Mouse (Mus musculus): ENCODE measurements at regions not wholly inside any gene's neighbourhood (a gene's known extent, or its start where the extent isn't known, plus 50 kb on each side); places are given as distances from the start of the nearest gene placed in this dataset.
A peak's percentile ranks its signal among the peaks of the same experiment; 100 is the strongest.

DNA sequence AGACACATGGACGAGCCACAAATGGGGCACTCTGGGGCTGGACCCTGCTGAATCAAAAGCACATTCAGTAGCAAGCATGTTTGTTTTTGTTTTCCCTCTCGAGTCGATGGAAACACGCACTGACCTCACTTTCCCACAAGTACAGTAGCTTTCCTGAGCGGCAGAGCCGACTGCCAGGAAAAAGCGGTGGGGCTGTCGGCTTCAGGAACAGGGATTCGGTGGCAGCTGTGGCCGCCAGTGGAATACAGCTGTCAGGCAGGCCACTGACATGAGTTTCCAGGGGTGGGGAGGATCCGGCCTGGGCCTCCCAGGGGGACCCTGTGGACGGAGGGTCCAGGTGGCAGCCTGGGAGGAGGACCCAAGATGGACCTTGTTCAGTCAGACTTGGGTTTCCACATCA is 157.0 kb downstream of the Fgf18 start:
- no peak for DNase-seq (ENCODE audit: low read depth, low spot score)

DNA sequence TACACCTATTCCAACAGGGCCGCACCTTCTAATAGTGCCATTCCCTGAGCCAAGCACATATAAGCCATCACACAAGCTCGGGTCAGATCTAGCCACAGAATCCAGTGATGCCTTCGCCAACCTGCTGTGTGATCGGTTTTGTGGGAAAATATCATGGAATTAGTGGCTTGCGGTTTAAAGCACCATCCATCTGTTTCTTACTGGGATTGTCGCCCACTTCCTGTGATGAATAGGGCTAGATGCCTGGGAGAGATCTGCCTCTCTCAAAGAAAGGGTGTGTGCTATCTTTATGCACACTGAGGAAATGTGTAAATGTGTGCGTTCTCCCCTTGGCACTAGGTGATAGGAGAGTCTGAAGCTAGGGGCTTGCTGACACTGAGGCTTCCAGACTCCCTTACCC is 154.5 kb upstream of the Smim23 start:
- no peak for DNase-seq (ENCODE audit: low read depth, low spot score)

DNA sequence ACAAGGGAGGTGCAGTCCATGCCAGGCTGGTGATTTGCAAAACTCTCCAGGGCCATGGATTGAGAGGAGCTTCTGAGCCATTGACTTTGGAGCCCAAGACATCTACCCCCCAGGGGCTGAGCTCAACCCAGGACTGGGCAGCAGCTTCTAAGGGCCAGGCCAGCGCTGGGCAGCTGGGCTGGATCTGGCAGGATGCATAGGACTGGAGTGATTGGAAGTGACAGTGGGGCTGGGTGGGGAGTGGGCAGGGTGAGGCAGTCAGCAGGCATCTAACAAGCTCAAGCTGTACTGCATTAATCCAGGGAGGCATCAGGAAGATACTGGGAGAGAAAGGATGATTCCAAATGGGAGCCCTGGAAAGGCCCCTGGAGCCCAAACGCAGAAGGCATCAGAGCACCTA is 152.2 kb upstream of the Smim23 start:
- no peak for DNase-seq (ENCODE audit: low read depth, low spot score)

DNA sequence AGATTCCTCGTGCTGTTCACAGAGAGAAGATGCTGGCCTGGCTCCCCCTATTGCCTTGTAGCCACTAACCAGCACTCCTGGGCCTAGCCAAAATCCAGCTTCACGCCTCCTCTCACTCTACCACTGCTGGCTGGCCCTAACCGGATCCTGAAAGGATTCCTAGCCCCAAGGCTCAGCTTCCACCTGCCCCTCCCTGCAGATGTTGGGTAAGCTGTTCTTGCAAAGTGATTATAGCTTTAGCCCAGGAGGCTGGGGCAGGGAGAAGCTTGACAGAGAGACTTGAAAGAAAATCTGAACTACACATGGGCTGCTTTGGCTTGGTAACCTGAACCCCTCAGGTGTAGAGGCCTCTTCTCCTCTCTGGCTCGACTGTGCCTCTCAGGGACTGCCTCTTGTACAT is 149.0 kb upstream of the Smim23 start:
- DNase-seq (ENCODE audit: low read depth, low spot score) = no peak

DNA sequence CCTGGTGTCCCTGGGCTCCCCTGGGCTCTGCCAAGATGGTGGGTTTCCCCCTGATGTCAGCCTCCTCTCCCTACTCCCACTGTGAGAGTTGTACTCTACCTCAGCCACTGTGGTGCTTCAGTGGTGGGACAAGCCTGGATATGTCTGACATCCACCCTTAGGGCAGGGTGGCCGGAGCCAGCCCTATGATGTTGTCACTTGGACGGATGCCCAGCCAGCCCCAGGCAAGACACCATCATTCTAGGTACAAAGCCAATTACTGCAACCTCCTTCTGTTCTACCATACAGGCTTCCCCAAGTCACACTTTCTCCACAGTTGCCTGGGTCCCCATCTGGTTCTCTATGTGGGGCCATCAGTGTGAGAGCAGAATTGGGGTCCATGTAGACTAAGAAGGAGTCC is 141.0 kb upstream of the Smim23 start:
- no peak for DNase-seq (ENCODE audit: low read depth, low spot score)

DNA sequence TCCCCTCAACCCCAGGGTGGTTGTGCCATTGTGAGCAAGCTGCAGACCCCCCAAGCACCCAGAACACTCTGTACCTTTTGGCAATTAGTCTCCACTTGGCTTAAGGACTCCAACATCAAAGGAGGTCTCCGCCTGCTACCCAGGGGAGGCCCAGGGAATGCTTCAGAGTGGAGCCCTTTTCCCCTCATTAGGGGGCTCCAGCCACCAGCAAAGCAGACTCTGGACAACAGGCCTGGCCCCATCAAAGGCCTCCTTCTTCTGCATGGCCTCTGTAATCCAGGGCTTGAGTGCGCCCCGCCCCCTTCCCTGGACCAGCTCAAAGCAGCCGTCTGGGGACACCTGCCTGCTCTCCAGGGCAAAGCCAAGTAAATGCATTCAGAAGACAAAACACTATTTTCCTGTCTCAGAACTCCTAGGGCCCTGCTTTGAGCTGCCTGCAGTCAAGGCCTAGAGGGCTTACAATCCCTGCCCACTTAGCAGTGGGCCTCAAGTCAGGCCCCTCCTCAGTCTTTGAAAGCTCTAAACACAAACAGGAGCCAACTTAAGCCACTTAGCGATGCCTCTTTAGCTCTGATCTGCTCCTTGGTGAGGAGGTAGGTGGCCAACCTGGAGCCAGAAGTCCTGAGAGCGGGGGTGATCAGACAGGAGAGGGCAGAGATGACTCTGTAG is 139.4 kb upstream of the Smim23 start:
- no peak for DNase-seq (ENCODE audit: low read depth, low spot score)

DNA sequence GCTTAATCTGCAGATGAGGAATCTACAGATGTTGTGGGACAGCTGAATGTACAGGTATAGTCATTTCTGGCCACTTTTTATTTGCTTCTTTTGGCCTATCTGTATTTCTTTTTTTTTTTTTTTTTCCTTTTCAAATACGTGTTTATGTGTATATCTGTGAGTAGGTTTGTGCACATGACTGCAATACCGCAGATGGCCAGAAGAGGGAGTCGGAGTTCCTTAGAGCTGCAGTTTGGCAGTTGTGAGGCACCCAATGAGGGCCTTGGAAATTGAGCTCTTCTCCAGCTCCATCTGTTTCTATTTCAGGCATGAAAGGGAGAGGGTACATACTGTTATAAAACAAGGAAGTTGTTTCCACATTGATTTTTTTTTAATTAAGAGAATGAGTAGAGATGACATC is 137.2 kb upstream of the Smim23 start:
- DNase-seq (ENCODE audit: low read depth, low spot score) = peak; percentile 26

DNA sequence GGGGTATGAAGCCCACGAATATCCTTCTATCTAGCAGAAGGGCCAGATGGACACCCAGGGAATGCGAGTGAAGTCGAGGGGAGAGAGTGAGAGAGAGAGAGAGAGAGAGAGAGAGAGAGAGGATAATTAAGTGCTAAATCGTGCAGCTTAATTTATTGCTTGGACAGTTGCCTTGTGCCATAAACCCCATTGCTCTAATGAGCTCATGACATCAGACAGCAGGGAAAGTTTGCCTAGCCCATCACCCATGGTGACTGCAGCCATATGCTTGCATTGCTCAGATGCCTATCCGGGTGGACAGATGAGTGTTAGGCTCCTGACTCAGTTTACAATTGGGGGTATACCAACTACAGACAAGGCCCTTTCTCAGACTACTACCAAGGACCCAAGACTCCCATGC is 134.6 kb upstream of the Smim23 start:
- no peak for DNase-seq (ENCODE audit: low read depth, low spot score)

DNA sequence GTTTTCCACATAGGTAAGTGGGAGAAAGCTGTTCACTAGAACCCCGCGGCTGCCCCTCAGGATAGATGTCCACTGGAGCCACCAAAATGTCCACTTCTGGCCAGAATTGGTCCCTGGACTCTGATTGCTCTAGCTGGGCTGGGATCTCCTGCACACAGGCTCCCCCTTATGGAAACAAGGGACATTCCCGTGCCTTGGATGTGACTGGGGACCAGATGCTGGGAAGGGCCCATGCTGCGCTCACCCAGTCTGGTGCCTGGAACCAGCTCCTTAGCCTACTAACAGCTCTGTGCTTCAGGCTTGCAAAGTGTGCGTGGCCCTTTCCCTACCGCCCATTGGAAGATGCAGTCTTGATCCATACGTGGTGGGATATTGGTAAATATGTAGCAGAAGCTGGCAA is 132.6 kb upstream of the Smim23 start:
- DNase-seq (ENCODE audit: low read depth, low spot score) = no peak

DNA sequence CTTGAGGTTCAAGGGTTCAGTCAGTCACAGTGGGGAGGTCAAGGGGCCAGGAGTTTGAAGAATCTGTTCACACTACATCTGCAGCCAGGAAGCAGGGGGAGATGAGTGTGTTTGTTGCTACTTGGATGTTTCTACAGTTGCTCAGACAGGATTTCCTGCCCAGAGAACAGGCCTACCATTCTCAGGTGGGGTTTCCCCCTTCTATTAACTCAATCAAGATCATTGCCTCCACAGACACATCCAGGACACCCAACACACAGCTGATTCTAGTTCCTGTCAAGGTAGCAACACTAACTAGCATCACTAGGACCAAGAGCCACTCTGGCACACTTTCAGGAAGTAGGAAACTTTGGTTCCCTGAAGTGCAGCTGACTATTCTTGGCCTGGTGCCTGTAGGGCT is 127.9 kb upstream of the Smim23 start:
- DNase-seq (ENCODE audit: low read depth, low spot score) = no peak

DNA sequence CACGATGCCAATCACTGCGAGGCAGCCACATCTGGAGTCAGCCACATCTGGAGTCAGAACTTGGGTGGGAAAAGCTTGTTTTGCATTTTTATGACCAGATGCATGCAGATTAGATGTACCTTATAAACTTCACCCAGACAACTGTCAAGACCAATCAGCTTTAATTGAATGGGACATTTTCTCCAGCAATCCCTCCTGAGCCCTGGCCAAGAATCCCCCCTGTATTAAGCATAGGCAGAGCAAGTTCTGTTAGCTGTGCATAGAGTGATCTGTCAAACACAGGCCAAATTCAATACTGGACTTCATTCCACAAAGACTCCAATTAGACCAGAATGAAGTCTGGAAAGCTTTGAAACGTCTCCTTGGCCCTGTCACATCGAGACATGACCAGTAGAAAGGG is 123.7 kb upstream of the Smim23 start:
- no peak for DNase-seq (ENCODE audit: low read depth, low spot score)

DNA sequence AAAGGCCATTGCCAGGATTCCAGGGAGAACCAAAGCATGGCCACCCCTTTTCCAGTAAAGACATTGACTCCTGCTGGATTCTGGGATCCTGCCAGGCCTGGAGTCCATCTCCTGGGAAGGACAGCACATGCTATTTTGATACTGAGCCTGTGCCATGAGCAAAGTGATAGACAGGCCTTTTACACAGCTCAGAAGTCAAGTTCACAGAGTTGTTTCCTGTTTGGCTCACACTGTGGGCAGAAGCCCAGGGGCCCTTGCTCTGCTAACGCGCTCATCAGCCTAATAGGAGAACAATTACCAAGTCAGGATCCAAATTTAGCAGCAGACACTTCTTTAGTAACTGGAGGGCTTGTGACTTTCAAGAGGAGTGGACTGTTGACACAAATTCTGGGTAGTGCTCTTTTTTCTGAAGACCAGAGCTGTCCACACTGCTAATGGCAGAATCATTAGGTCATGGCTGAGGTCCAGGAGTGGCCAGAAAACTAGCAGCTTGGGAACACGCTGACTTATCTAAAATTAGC is 122.1 kb upstream of the Smim23 start:
- DNase-seq (ENCODE audit: low read depth, low spot score) = no peak

DNA sequence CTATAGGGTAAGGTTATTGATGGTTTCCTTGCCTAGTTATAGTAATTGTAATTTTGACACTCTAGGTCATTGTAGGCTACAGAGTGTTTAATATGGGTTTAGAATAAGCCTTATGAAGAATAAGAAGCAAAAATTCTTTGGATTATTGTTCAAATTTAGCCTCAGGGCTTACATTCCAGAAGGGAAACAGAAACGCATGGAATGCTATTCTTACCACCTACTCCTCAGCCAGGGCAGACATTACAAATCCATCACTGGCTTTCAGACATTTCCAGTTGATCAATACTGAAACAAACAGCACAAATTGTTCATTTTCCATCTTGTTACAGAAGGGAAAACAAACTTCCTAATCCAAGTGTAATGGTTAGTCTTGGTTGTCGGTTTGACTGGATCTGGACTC is 120.7 kb upstream of the Smim23 start:
- DNase-seq (ENCODE audit: low read depth, low spot score) = no peak

DNA sequence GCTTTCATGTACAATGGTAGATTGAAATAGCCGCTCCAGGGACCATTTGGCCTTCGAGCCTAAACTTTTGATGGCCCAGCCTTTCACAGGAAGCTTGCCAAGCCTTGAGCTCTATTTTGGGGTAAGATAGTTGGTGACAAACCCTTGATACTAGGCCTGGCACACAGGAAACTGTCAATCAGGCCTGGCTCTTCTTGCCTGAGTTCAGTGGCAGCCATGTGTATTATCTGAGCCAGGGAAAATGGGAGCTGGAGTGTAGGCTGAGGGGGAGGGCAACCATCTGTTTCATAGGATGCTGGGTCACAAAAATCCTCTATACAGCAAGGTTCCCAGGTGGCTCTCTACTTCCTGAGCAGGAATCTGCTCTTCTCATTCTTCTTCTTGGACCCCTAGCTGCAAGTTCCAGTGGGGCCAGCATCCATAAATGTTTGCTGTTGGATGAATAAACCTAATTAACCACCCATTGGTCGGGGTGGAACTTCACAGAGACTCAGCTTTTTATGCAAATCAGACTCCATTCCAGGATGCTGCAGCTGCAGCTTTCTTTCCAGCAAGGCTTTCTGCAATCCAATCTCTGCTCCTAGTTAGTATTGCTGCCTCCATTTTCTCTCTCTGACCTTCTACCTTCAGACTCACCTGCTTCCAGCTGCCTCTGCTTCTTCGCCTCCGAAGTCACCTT is 117.1 kb upstream of the Smim23 start:
- no peak for DNase-seq (ENCODE audit: low read depth, low spot score)

DNA sequence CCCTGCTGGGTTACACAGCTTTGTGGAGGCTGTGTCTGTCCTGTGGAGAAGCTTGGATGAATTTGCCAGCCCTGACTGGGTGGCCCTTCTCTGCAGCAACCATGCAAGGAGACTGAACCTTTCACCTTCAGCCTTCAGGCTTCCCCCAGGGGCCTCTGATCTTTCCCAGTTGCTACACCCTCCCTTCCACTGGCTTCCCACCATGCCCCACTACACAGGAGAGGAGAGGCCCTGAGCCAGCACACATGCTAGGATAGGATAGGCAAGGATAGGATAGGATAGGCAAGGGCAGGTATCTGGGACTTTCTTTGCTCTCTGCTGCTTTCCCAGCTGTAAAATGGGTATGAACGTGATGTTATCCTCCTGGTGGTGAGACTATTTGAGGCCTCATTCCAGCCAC is 114.7 kb upstream of the Smim23 start:
- DNase-seq (ENCODE audit: low read depth, low spot score) = no peak

DNA sequence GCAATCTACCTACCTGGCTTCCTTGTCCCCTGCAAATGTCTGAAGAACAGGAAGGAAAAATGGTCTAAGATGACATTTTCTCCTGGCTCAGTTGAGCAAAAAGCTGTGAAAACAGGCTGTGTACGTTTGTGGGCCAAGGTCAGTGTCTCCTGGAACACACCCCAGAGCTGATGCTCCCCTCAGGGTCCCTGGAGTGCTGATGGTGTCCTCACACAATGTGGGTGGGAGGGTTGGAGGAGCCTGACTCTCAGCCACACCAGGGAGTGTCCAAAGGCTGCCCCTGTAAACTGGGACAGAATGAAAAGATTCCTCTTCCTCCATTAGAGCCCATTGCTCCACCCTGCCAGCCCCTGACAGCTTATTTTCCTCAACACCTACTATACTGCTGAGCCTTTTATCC is 112.8 kb upstream of the Smim23 start:
- DNase-seq (ENCODE audit: low read depth, low spot score) = no peak

DNA sequence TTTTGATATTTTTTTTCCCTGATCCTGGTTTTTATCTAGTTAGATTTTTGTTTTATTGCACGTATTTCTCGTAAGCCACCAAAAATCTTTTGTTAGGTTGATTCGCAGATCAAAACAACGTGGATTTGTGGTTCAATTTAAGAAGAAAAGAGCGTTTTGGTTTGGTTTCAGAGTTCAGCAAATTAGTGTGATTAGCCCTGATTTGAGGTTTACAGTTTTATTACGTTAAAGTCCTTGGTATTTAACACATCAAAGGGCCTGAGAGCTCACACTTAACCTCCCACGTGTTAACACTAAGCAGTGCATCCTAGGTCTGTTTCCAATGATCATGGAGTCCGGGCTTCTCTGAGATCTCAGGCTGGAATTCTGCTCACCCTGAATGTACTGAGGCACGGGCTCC is 107.5 kb upstream of the Smim23 start:
- DNase-seq (ENCODE audit: low read depth, low spot score) = no peak

DNA sequence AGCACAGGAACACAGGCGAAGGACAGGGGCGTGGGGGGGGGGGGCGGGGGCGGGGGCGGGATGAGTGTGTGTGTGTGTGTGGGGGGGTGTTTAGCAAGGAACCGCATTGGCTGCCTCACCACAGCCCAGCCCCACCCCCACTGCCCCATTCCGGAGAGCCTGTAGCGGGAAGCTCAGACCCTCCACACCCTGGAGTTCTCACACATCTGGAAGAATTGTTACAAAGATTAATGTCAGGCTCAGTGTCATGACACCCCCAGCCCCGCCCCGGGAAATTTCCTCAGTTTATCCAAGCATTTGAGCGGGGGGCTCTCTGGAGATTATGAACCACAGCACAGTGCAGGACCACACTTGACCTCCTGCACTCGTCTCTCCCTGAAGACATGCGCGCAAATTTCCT is 106.6 kb upstream of the Smim23 start:
- DNase-seq (ENCODE audit: low read depth, low spot score) = no peak

DNA sequence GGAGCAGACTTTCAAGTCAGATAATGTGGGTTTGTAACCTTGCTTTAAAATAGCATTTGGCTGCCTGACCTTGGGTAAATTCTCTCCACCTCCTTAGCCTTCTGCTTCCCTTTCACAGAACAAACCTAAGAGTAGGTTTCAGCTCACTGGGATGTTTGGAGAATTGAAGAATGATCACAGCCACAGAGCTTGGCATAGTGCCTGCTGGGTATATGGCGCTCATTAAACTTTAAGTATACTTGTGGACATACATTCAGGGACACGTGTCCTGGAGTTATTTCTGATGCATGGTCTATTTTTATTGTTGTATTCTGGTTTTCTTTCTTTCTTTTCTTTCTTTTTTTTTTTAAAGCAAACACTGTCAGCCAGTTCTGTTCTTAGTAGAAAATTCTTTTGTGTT is 104.4 kb upstream of the Smim23 start:
- no peak for DNase-seq (ENCODE audit: low read depth, low spot score)

DNA sequence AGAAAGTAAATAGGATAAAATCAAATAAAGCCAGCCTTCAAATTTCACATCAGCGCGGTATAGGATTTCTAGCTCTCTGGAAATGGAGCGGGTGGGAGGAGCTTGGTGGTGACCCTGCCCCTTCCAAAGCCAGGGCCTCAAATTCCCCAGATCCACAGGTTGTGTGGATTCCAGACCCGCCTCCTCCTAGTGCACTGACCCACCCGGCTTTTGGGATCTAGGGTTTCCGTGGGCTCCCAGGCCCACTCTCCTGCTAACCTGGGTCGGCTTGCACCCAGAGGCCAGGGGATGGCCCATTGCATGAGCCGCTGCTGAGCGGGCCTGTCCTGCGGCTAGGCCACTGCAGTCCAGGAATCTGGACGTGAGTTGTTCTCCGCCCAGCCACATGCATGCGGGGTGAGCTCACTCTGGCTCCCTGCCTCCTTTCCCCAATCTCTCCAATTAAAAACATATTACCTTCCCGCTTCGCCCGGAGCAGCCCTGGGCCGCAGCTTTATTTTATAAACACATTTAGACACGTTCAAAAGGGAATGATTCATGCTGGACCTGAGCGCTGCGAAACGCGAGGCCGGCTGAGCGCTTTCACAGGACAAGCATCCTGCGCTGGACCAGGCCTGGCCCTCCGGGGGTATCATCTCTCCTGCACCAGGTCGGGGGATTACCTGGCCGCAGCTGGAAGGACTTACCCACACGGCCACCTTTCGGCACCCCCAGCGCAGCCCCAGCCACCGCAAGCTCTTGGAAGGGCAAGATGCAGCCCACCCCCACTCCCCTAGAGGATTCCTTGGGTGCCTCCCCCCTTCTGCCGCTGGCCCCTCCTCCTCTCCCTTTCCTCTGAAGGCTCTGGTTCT is 101.2 kb upstream of the Smim23 start:
- no peak for DNase-seq (ENCODE audit: low read depth, low spot score)

DNA sequence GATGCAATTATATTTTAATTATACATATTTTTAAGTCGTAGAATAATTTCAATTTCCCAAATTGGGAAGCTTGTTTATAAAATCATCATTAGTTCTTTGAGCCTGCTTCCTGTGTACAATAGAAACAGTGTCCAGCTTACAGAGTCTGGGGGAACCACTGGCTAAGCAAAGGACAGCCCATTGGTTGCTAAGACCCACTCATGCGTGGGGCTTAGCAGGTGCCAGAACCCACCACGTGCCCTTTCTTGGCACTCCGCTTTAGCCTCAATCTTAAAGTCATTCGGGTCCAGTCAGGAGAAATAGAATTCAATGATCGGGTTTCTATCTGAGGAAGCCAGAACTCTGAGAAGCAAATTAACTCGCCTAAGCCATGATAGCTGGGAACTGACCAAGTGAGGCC is 100.5 kb upstream of the Smim23 start:
- DNase-seq (ENCODE audit: low read depth, low spot score) = no peak

DNA sequence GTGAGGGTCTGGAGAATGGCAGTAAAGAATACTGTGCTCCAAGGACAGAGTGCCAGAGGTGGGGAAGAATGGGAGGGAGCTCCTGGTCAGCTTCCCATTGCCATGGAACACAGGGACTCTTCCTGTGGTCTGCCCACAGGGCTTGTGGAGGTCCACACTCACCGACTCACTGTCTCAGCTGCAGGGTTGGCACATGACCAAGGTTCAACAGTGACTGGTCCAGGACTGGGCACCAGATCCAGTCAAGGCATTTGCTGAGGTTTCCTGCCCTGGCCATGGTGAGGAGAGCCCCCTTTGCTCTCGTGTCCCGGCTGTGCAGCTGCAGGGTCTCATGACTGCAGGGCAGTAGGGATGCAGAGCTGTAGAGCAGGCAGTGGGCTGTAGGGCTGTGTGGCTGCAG is 88.7 kb upstream of the Smim23 start:
- DNase-seq (ENCODE audit: low read depth, low spot score) = no peak

DNA sequence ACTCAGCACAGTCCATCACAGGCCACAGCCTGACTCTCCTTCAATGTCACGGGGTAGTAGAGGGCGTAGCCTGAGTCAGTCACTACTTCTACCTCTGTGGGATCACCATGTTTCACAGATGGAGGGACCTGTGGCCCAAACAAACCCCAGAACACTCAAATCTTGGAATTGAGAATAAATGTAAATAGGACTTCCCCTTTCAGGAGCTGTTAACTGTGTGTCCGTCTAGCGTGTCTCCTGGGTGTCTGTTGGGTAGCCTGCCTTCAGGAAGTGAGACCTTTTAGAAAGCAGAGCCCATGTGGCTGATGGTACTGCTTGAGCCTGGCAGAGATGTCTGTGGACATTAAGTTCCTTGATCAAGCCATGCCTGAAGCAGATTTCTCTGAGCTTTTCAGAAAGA is 87.4 kb upstream of the Smim23 start:
- DNase-seq (ENCODE audit: low read depth, low spot score) = peak; percentile 78

All from A20 (cell line).